Mouse (Mus musculus): ENCODE measurements around the gene Ddb2. TPM values are rescaled to one million over a fixed set of nuclear protein-coding genes. Genes with fewer than 3 reads are reported as not detected.

Ddb2 gene
- polyA plus RNA-seq, 1 experiment = 32.4 TPM

GRCm38 (mm10) chr2:91269687-91270133 lies 32.9 kb upstream of the Ddb2 start:
- 87% methylated on average over 8 of the region's 8 CpGs for WGBS
- Histone ChIP-seq H3K4me3 (replicated peaks; ENCODE audit: control insufficient read depth, low read depth, low read length) (no peak overlapping the region), H3K27ac (ENCODE audit: control insufficient read depth, insufficient read depth, low read depth, low read length, poor library complexity) (no peak overlapping the region), H3K4me1 (ENCODE audit: control insufficient read depth, insufficient read depth, low read length) (peaks cover 2% of the 10 kb centered on the region; the same call in 1 of the 2 replicates)
- TF ChIP-seq POLR2A (IDR thresholded peaks at IDR 0.05; ENCODE audit: borderline replicate concordance, control insufficient read depth, low read depth, low read length) = no peak
- TF ChIP-seq CTCF (IDR thresholded peaks at IDR 0.05; ENCODE audit: control insufficient read depth, insufficient read depth, low read length) = no peak

GRCm38 (mm10) chr2:91268706-91269105 lies 31.9 kb upstream of the Ddb2 start:
- 86% methylated on average over 2 of the region's 2 CpGs for WGBS
- H3K4me3 ChIP-seq (replicated peaks; ENCODE audit: control insufficient read depth, low read depth, low read length) = no peak overlapping the region
- peaks cover 2% of the 10 kb centered on the region; the same call in 1 of the 2 replicates for H3K4me1 ChIP-seq (ENCODE audit: control insufficient read depth, insufficient read depth, low read length)
- H3K27ac ChIP-seq (ENCODE audit: control insufficient read depth, insufficient read depth, low read depth, low read length, poor library complexity) = no peak overlapping the region
- TF ChIP-seq POLR2A (IDR thresholded peaks at IDR 0.05; ENCODE audit: borderline replicate concordance, control insufficient read depth, low read depth, low read length) (no peak), CTCF (IDR thresholded peaks at IDR 0.05; ENCODE audit: control insufficient read depth, insufficient read depth, low read length) (no peak)

GRCm38 (mm10) chr2:91268042-91268441 lies 31.3 kb upstream of the Ddb2 start:
- H3K27ac ChIP-seq (ENCODE audit: control insufficient read depth, insufficient read depth, low read depth, low read length, poor library complexity) = no peak overlapping the region
- TF ChIP-seq POLR2A (IDR thresholded peaks at IDR 0.05; ENCODE audit: borderline replicate concordance, control insufficient read depth, low read depth, low read length) (no peak), CTCF (IDR thresholded peaks at IDR 0.05; ENCODE audit: control insufficient read depth, insufficient read depth, low read length) (no peak)
- peaks cover 2% of the 10 kb centered on the region; the same call in 1 of the 2 replicates for H3K4me1 ChIP-seq (ENCODE audit: control insufficient read depth, insufficient read depth, low read length)
- H3K4me3 ChIP-seq (replicated peaks; ENCODE audit: control insufficient read depth, low read depth, low read length) = no peak overlapping the region
- WGBS = 96% methylated on average over 3 of the region's 3 CpGs

GRCm38 (mm10) chr2:91264711-91265681 lies 28.2 kb upstream of the Ddb2 start, which contains the start of gene Arfgap2:
Arfgap2 (plus strand) TSS chr2:91264974.
- WGBS = 2% methylated on average over 72 of the region's 72 CpGs
- TF ChIP-seq POLR2A (IDR thresholded peaks at IDR 0.05; ENCODE audit: borderline replicate concordance, control insufficient read depth, low read depth, low read length) (peak; percentile 79; the same call in 1 of the 2 replicates), CTCF (IDR thresholded peaks at IDR 0.05; ENCODE audit: control insufficient read depth, insufficient read depth, low read length) (no peak)
- peaks cover 2% of the 10 kb centered on the region; the same call in 1 of the 2 replicates for H3K4me1 ChIP-seq (ENCODE audit: control insufficient read depth, insufficient read depth, low read length)
- peak within 1 kb of the TSS; percentile 91 for H3K27ac ChIP-seq (ENCODE audit: control insufficient read depth, insufficient read depth, low read depth, low read length, poor library complexity)
- H3K4me3 ChIP-seq (replicated peaks; ENCODE audit: control insufficient read depth, low read depth, low read length) = peak within 1 kb of the TSS; percentile 76

- WGBS = 91% methylated on average over 17 of the region's 17 CpGs
- peaks cover 2% of the 10 kb centered on the region; the same call in 1 of the 2 replicates for H3K4me1 ChIP-seq (ENCODE audit: control insufficient read depth, insufficient read depth, low read length)
- no peak for TF ChIP-seq CTCF (IDR thresholded peaks at IDR 0.05; ENCODE audit: control insufficient read depth, insufficient read depth, low read length)
- H3K27ac ChIP-seq (ENCODE audit: control insufficient read depth, insufficient read depth, low read depth, low read length, poor library complexity) = no peak overlapping the region
- H3K4me3 ChIP-seq (replicated peaks; ENCODE audit: control insufficient read depth, low read depth, low read length) = no peak overlapping the region
These were observed 27.2 kb upstream of the Ddb2 start for GRCm38 (mm10) chr2:91263692-91264660.

GRCm38 (mm10) chr2:91259493-91259892 lies 22.7 kb upstream of the Ddb2 start:
- no peaks in the 10 kb centered on the region; the same call in 1 of the 2 replicates for H3K4me1 ChIP-seq (ENCODE audit: control insufficient read depth, insufficient read depth, low read length)
- WGBS = 86% methylated on average over 1 of the region's 1 CpGs
- H3K4me3 ChIP-seq (replicated peaks; ENCODE audit: control insufficient read depth, low read depth, low read length) = no peak overlapping the region
- no peak overlapping the region for H3K27ac ChIP-seq (ENCODE audit: control insufficient read depth, insufficient read depth, low read depth, low read length, poor library complexity)
- no peak for TF ChIP-seq CTCF (IDR thresholded peaks at IDR 0.05; ENCODE audit: control insufficient read depth, insufficient read depth, low read length)
- TF ChIP-seq POLR2A (IDR thresholded peaks at IDR 0.05; ENCODE audit: borderline replicate concordance, control insufficient read depth, low read depth, low read length) = no peak

GRCm38 (mm10) chr2:91258830-91259229 lies 22.0 kb upstream of the Ddb2 start:
- TF ChIP-seq POLR2A (IDR thresholded peaks at IDR 0.05; ENCODE audit: borderline replicate concordance, control insufficient read depth, low read depth, low read length) (no peak), CTCF (IDR thresholded peaks at IDR 0.05; ENCODE audit: control insufficient read depth, insufficient read depth, low read length) (no peak)
- no peak overlapping the region for H3K4me3 ChIP-seq (replicated peaks; ENCODE audit: control insufficient read depth, low read depth, low read length)
- no peaks in the 10 kb centered on the region; the same call in 1 of the 2 replicates for H3K4me1 ChIP-seq (ENCODE audit: control insufficient read depth, insufficient read depth, low read length)
- no peak overlapping the region for H3K27ac ChIP-seq (ENCODE audit: control insufficient read depth, insufficient read depth, low read depth, low read length, poor library complexity)
- WGBS = 54% methylated on average over 1 of the region's 1 CpGs

Measured in bone marrow, adult 2 months (tissue).